Mouse (Mus musculus): ENCODE results near the gene Slc36a2. TPM values are rescaled to one million over a fixed set of nuclear protein-coding genes. Genes with fewer than 3 reads are reported as not detected.
A peak's percentile ranks its signal among the peaks of the same experiment; 100 is the strongest.

The Slc36a2 gene
- polyA plus RNA-seq, 1 experiment: 90.6 TPM

- H3K4me1 ChIP-seq (ENCODE audit: control insufficient read depth, insufficient read depth, low read length): no peaks in the 10 kb centered on the region; the same call in 1 of the 2 replicates
- no peak for DNase-seq
- WGBS: 57% methylated on average over 3 of the region's 3 CpGs
- no peak overlapping the region for H3K4me3 ChIP-seq (replicated peaks; ENCODE audit: extremely low read depth, low read depth, low read length)
- TF ChIP-seq POLR2A (IDR thresholded peaks at IDR 0.05; ENCODE audit: borderline replicate concordance, extremely low read depth, low read depth, low read length): no peak
- TF ChIP-seq CTCF (IDR thresholded peaks at IDR 0.05; ENCODE audit: insufficient read depth, low read length): no peak
Measured at GRCm38 (mm10) chr11:55190216-55190615, 5.3 kb upstream of the Slc36a2 start.

GRCm38 (mm10) chr11:55187777-55188176, 2.9 kb upstream of the Slc36a2 start:
- Histone ChIP-seq H3K4me3 (replicated peaks; ENCODE audit: extremely low read depth, low read depth, low read length) (no peak overlapping the region), H3K4me1 (ENCODE audit: control insufficient read depth, insufficient read depth, low read length) (no peaks in the 10 kb centered on the region)
- no peak for DNase-seq
- WGBS: 74% methylated on average over 6 of the region's 6 CpGs
- no peak for TF ChIP-seq POLR2A (IDR thresholded peaks at IDR 0.05; ENCODE audit: borderline replicate concordance, extremely low read depth, low read depth, low read length)
- no peak for TF ChIP-seq CTCF (IDR thresholded peaks at IDR 0.05; ENCODE audit: insufficient read depth, low read length)

DNA sequence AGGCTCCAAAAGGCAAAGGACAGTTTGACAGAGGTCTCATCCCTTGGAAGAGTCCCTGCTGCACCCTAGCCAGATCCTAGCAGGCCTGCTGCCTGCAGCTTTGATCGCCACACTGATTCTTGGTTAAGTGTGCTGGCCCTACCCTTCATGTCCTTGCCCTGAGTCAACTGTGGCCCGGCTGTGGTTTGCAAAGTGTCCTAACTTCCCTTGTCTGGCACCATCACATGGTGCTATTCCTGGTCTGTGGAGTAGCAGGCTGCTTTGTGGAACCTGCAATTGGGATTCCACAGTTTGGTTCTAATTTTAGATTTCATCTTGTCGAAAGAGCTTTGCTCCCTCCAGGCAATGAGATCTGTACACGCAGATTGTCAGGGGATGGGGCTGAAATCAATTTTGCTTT, 2.4 kb upstream of the Slc36a2 start:
- TF ChIP-seq POLR2A (IDR thresholded peaks at IDR 0.05; ENCODE audit: borderline replicate concordance, extremely low read depth, low read depth, low read length) (no peak), CTCF (IDR thresholded peaks at IDR 0.05; ENCODE audit: insufficient read depth, low read length) (no peak)
- H3K4me1 ChIP-seq (ENCODE audit: control insufficient read depth, insufficient read depth, low read length): no peaks in the 10 kb centered on the region
- no peak overlapping the region for H3K4me3 ChIP-seq (replicated peaks; ENCODE audit: extremely low read depth, low read depth, low read length)
- 65% methylated on average over 4 of the region's 4 CpGs for WGBS
- no peak for DNase-seq

DNA sequence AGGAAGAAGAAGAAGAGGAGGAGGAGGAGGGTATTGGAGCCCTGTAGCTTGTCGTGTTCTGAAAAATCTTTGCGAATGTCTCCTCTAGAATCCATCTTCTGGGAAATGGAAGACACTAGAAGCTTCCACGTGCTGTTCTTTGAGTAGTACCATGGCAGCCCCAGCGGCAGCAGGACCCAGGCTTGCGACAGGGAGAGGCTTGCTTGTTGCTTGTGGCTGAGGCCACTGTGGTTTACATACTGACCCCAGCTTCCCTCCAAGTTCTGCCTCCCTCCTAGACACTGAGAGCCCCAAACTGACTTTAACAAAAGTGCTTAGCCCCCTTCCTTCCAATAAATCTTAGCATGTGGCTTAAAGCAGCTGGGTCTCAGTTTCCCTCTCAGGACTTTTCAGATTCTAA, 631 bp downstream of the Slc36a2 start:
- Histone ChIP-seq H3K4me1 (ENCODE audit: control insufficient read depth, insufficient read depth, low read length) (no peaks in the 10 kb centered on the region), H3K4me3 (replicated peaks; ENCODE audit: extremely low read depth, low read depth, low read length) (peak overlapping the region; percentile 75)
- no peak for DNase-seq
- no peak for TF ChIP-seq POLR2A (IDR thresholded peaks at IDR 0.05; ENCODE audit: borderline replicate concordance, extremely low read depth, low read depth, low read length)
- no peak for TF ChIP-seq CTCF (IDR thresholded peaks at IDR 0.05; ENCODE audit: insufficient read depth, low read length)
- 67% methylated on average over 5 of the region's 5 CpGs for WGBS

DNA sequence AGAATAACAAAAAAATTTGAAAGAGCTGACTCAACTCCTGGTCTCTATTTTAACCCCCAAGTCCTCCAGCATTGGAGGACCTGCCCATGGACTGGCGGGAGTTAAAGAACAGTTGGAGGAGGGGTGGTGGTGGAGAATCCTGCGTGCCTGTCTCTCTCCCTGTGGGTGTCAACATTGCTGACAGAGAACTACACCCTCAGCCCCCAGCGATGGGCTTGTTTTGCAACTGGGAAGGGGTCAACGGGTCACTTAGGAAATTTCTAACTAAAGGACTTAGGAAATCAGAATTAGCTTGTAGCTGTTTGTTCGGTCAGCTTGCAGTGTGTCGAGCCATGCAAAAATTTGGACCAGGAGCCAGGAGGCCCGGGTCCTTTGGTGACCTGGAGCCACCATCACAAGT, 1.8 kb downstream of the Slc36a2 start:
- WGBS: 39% methylated on average over 7 of the region's 7 CpGs

DNA sequence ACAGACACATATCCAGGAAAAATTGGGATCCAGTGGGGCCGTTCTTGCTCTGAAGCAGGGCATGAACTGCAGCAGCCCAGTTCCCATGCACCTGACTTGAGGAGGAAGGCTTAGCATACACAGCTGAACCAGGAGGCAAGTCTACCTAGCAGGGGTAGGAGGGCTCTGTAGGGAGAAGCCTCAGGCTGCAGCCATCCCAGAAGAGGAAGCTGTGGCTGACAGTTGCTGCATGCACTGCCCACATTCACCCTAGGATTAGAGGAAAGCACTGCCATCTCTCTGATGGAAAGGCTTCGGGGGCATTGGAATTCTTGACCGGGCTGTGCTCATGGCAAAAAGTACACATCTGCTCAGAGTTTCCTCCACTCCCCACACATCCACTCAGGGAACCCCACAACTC, 5.0 kb downstream of the Slc36a2 start:
- 79% methylated on average over 3 of the region's 3 CpGs for WGBS
- DNase-seq: no peak
- TF ChIP-seq POLR2A (IDR thresholded peaks at IDR 0.05; ENCODE audit: borderline replicate concordance, extremely low read depth, low read depth, low read length): no peak
- no peak for TF ChIP-seq CTCF (IDR thresholded peaks at IDR 0.05; ENCODE audit: insufficient read depth, low read length)
- Histone ChIP-seq H3K4me3 (replicated peaks; ENCODE audit: extremely low read depth, low read depth, low read length) (no peak overlapping the region), H3K4me1 (ENCODE audit: control insufficient read depth, insufficient read depth, low read length) (no peaks in the 10 kb centered on the region)

More for the DNA sequence above, 1.8 kb downstream of the Slc36a2 start:
- H3K4me3 ChIP-seq (replicated peaks; ENCODE audit: extremely low read depth, low read depth, low read length): no peak overlapping the region
- no peak for TF ChIP-seq CTCF (IDR thresholded peaks at IDR 0.05; ENCODE audit: insufficient read depth, low read length)
- no peak for TF ChIP-seq POLR2A (IDR thresholded peaks at IDR 0.05; ENCODE audit: borderline replicate concordance, extremely low read depth, low read depth, low read length)
- no peaks in the 10 kb centered on the region for H3K4me1 ChIP-seq (ENCODE audit: control insufficient read depth, insufficient read depth, low read length)
- DNase-seq: no peak

- TF ChIP-seq POLR2A (IDR thresholded peaks at IDR 0.05; ENCODE audit: borderline replicate concordance, extremely low read depth, low read depth, low read length) (no peak), CTCF (IDR thresholded peaks at IDR 0.05; ENCODE audit: insufficient read depth, low read length) (no peak)
- DNase-seq: no peak
- no peak overlapping the region for H3K4me3 ChIP-seq (replicated peaks; ENCODE audit: extremely low read depth, low read depth, low read length)
- WGBS: 73% methylated on average over 4 of the region's 4 CpGs
- H3K4me1 ChIP-seq (ENCODE audit: control insufficient read depth, insufficient read depth, low read length): no peaks in the 10 kb centered on the region
Measured at GRCm38 (mm10) chr11:55178830-55179229, 6.0 kb downstream of the Slc36a2 start.

- TF ChIP-seq CTCF (IDR thresholded peaks at IDR 0.05; ENCODE audit: insufficient read depth, low read length) (no peak), POLR2A (IDR thresholded peaks at IDR 0.05; ENCODE audit: borderline replicate concordance, extremely low read depth, low read depth, low read length) (no peak)
- no peaks in the 10 kb centered on the region for H3K4me1 ChIP-seq (ENCODE audit: control insufficient read depth, insufficient read depth, low read length)
- no peak for DNase-seq
- WGBS: 53% methylated on average over 4 of the region's 4 CpGs
- no peak overlapping the region for H3K4me3 ChIP-seq (replicated peaks; ENCODE audit: extremely low read depth, low read depth, low read length)
Measured at GRCm38 (mm10) chr11:55170501-55170900, 14.4 kb downstream of the Slc36a2 start.

GRCm38 (mm10) chr11:55168914-55169313, 16.0 kb downstream of the Slc36a2 start:
- no peak overlapping the region for H3K4me3 ChIP-seq (replicated peaks; ENCODE audit: extremely low read depth, low read depth, low read length)
- TF ChIP-seq POLR2A (IDR thresholded peaks at IDR 0.05; ENCODE audit: borderline replicate concordance, extremely low read depth, low read depth, low read length): no peak
- no peak for TF ChIP-seq CTCF (IDR thresholded peaks at IDR 0.05; ENCODE audit: insufficient read depth, low read length)
- no peak for DNase-seq
- no peaks in the 10 kb centered on the region for H3K4me1 ChIP-seq (ENCODE audit: control insufficient read depth, insufficient read depth, low read length)
- 85% methylated on average over 6 of the region's 6 CpGs for WGBS

- WGBS: 84% methylated on average over 4 of the region's 4 CpGs
- Histone ChIP-seq H3K4me3 (replicated peaks; ENCODE audit: extremely low read depth, low read depth, low read length) (no peak overlapping the region), H3K4me1 (ENCODE audit: control insufficient read depth, insufficient read depth, low read length) (no peaks in the 10 kb centered on the region)
- no peak for TF ChIP-seq POLR2A (IDR thresholded peaks at IDR 0.05; ENCODE audit: borderline replicate concordance, extremely low read depth, low read depth, low read length)
- no peak for TF ChIP-seq CTCF (IDR thresholded peaks at IDR 0.05; ENCODE audit: insufficient read depth, low read length)
- DNase-seq: no peak
Measured at GRCm38 (mm10) chr11:55168504-55168903, 16.4 kb downstream of the Slc36a2 start.

Measured in lung, adult 2 months (tissue).